Mouse (Mus musculus) frontal cortex, adult 2 months (tissue): ENCODE data around the gene Zap70. TPM values are rescaled to one million over a fixed set of nuclear protein-coding genes. Genes with fewer than 3 reads are reported as not detected.
"Not testable (repeated sequence)": the region's sequence is repeated elsewhere in the genome, so short reads cannot be mapped to it uniquely, and the experiment has no call there.

ENCODE experiments used
- DNase-seq, 2 experiments: peaks; one replicate each; pipeline ENCODE4 v3.0.0; 2022; ENCODE audit warnings: low spot score in 1 of 2; ENCODE audit errors: extremely low spot score in 1 of 2
- polyA plus RNA-seq: library from polyadenylated mRNA; depleted of rRNA; stranded (reverse); fragments of >200 nt; gene quantifications from 2 replicates; pipeline ENCODE4 v1.2.3, GENCODE M21; 2012; rRNA removed

Gene Zap70
- polyA plus RNA-seq, 1 experiment = 3.7 TPM

- not testable (repeated sequence) for DNase-seq
These were observed 60.3 kb downstream of the Zap70 start for GRCm38 (mm10) chr1:36821918-36822317.

- no peak for DNase-seq
These were observed 62.8 kb downstream of the Zap70 start for GRCm38 (mm10) chr1:36824356-36824755.

GRCm38 (mm10) chr1:36830913-36831866 lies 69.6 kb downstream of the Zap70 start:
- no peak for DNase-seq

Other genes with a start within 250 kb of the Zap70 start
- gene Cnnm3, start 249.9 kb upstream of the Zap70 start, polyA plus RNA-seq = 26.6 and 27.1 TPM in 2 replicates
- 9.5 and 11.5 TPM in 2 replicates for gene Ankrd23, start 224.9 kb upstream of the Zap70 start, polyA plus RNA-seq
- gene Gm42417, start 222.4 kb upstream of the Zap70 start, polyA plus RNA-seq = 0.04 TPM in 1 of 2 replicates, not detected in the other
- gene Ankrd39, start 214.4 kb upstream of the Zap70 start, polyA plus RNA-seq = 16.2 and 17.7 TPM in 2 replicates
- 12.3 and 12.7 TPM in 2 replicates for gene Sema4c, start 203.4 kb upstream of the Zap70 start, polyA plus RNA-seq
- 0.58 and 1.4 TPM in 2 replicates for gene Fam178b, start 78.6 kb upstream of the Zap70 start, polyA plus RNA-seq
- 636 and 685 TPM in 2 replicates for gene Cox5b, start 70.3 kb upstream of the Zap70 start, polyA plus RNA-seq
- 0.10 and 0.46 TPM in 2 replicates for gene 4933424G06Rik, start 51.6 kb upstream of the Zap70 start, polyA plus RNA-seq
- gene Actr1b, start 47.4 kb upstream of the Zap70 start, polyA plus RNA-seq = 362 and 413 TPM in 2 replicates
- gene Tmem131, start 181.9 kb downstream of the Zap70 start, polyA plus RNA-seq = 42.4 and 44.8 TPM in 2 replicates